Mouse (Mus musculus): ENCODE measurements at regions not wholly inside any gene's neighbourhood (a gene's known extent, or its start where the extent isn't known, plus 50 kb on each side); places are given as distances from the start of the nearest gene placed in this dataset.

DNA sequence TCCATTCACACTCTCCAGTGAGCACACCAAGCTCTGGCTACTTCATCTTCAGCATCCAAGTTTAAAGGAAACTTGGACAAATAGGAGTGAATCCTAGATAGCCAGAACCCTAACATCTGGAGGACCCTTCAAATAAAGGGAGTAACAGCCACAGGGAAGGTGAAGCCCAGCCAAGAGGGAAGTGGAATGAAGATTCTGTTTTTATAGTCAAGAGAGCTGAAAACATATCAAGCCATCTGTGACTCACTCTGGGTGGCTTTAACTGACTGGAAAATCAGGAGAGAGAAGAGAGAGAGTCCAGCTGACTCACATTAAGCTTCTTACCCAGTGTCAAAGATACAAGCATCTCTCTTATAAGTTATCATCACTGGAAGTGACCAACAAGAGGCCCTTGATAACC is 169.6 kb upstream of the Trib2 start:
- DNase-seq (ENCODE audit: extremely low read depth, low read depth, low spot score), result no peak

- no peak for DNase-seq (ENCODE audit: extremely low read depth, low read depth, low spot score)
Observed at GRCm38 (mm10) chr12:15985649-15986048, 168.9 kb upstream of the Trib2 start.

GRCm38 (mm10) chr12:15983591-15984300 is 167.0 kb upstream of the Trib2 start:
- no peak for DNase-seq (ENCODE audit: extremely low read depth, low read depth, low spot score)

- DNase-seq (ENCODE audit: extremely low read depth, low read depth, low spot score), result no peak
Observed at GRCm38 (mm10) chr12:15981741-15982140, 165.0 kb upstream of the Trib2 start.

GRCm38 (mm10) chr12:15979233-15979632 is 162.5 kb upstream of the Trib2 start:
- no peak for DNase-seq (ENCODE audit: extremely low read depth, low read depth, low spot score)

GRCm38 (mm10) chr12:15971786-15972185 is 155.1 kb upstream of the Trib2 start:
- DNase-seq (ENCODE audit: extremely low read depth, low read depth, low spot score), result no peak

- DNase-seq (ENCODE audit: extremely low read depth, low read depth, low spot score), result no peak
Observed at GRCm38 (mm10) chr12:15970262-15970661, 153.5 kb upstream of the Trib2 start.

GRCm38 (mm10) chr12:15967550-15968102 is 150.9 kb upstream of the Trib2 start:
- no peak for DNase-seq (ENCODE audit: extremely low read depth, low read depth, low spot score)

DNA sequence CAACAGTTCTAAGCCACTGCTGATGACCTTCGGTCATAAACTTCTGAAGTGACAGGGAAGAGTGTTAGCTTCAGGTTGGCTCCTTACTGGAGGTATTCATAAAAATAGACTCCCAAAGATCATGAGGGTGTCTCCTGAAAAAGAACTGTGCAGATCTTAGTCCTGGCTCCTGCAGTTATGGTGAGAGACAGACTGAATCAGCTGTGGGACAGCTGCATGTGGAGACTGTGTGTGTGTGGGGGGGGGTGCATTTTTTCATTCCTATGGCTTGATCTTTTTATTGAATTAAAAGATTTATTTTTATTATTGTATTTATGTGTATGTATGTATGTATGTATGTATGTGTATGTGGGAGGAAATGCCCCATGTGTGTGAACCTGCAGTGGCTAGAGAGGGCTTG is 149.9 kb upstream of the Trib2 start:
- no peak for DNase-seq (ENCODE audit: extremely low read depth, low read depth, low spot score)

GRCm38 (mm10) chr12:15965921-15966320 is 149.2 kb upstream of the Trib2 start:
- no peak for DNase-seq (ENCODE audit: extremely low read depth, low read depth, low spot score)

DNA sequence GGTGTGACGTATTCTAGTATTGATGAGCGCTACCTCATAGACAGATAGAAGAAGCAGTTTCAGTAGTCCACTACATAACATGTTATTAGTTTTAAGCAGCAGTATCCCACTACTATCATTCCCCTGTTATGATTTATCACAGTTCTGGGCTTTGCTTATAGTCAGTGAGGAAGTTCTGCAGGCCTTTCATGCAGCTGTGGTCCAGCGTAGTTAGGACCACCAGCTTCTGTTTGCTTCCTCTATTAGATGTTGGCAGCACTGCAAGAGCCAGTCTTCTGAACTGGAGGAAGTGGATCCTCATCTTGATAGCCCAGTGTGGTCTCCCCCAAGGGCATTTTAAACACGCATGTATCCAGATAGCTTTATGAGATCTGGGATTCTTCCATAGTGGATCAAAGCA is 147.4 kb upstream of the Trib2 start:
- DNase-seq (ENCODE audit: extremely low read depth, low read depth, low spot score), result no peak

DNA sequence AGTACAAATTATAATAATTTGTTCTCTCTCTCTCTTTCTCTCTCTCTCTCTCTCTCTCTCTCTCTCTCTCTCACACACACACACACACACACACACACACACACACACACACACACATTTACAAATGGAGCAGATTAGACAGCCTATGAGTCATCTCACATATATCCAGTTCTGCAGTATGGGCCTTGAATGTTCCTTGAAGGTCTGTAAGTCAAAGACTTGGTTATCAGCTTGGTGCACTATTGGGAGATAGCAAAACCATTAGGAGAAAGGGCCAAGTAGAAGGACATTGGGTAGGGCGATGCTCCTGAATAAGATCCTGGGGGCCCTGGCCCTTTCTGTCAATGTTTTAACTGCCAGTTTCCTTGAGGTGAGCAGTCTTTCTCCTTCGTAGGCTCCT is 145.1 kb upstream of the Trib2 start:
- no peak for DNase-seq (ENCODE audit: extremely low read depth, low read depth, low spot score)

DNA sequence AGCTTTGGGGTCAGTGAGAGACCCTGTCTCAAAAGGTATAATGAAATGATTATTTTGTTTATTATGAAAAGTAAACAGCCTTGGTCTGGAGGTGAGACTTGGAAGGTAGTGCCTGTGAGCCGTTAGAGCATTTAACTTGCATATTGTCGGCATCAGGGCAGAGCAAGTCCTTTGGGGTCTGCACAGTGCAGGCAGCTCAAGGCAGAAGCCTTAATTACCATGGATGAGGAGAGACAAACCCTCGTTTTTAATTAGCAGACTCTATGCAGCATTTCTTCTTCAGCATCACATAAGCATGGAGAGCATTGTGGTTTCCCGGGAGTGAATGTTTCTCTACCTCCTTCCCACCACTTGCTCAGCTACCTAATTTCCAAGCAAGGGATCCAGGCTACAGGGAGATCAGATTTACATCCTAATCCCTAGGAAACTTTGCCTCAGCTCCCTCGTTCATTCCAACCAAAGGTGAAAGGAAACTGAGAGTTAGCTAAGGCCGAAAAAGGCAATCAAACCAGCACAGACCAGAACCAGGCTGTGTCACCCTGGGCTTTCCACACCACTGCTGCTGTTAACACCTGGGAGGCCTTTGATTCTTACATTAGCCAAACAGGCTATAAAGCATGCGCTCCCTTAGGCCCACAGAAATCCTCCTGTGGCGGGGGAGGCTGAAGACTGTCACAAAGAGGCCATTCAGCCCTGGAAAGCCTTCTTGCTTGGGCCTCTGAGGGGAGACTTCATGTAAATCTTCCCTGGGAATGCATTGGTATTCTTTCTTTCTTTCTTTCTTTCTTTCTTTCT is 120.9 kb upstream of the Trib2 start:
- DNase-seq (ENCODE audit: extremely low read depth, low read depth, low spot score), result no peak

- DNase-seq (ENCODE audit: extremely low read depth, low read depth, low spot score), result no peak
Observed at GRCm38 (mm10) chr12:15932067-15932466, 115.3 kb upstream of the Trib2 start.

GRCm38 (mm10) chr12:15931535-15931934 is 114.8 kb upstream of the Trib2 start:
- DNase-seq (ENCODE audit: extremely low read depth, low read depth, low spot score), result no peak

- DNase-seq (ENCODE audit: extremely low read depth, low read depth, low spot score), result no peak
Observed at GRCm38 (mm10) chr12:15930155-15930554, 113.4 kb upstream of the Trib2 start.

DNA sequence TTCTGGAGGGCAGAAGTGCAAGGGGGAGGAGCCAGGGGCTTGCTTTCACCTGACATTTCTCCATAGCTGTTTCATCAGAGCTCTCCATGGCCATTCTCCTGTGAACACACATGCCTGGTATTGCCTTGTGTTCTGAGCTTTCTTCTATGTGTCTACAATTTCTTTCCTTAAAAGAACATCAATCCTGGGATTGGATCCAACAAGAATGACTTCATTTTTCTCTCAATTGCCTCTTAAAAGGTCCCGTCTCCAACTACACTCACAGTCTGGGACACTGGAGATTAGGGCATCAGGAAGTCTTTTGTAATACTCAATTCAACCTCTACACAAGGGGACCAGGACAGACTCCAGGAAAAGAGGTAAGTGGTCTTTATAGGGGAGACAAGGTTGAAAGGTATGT is 112.8 kb upstream of the Trib2 start:
- no peak for DNase-seq (ENCODE audit: extremely low read depth, low read depth, low spot score)

DNA sequence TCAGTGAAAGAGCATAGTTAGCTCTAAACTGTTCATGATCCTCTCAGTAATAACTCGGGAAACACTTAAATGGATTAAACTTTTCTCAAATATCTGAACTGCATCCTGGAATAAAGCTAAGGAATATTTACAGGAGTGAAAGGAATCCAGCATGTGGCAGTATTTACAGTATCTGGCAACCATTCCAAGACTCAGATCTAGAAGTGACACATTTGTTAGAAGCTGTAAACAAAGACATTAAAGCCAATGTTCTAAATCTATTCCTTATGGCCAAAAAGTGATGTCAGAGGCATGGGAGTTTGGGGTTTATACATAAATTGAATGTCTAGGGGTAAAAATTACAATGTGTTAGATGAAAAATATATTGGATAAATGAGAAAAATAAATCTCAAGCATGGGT is 101.6 kb upstream of the Trib2 start:
- DNase-seq (ENCODE audit: extremely low read depth, low read depth, low spot score), result no peak

- DNase-seq (ENCODE audit: extremely low read depth, low read depth, low spot score), result no peak
Observed at GRCm38 (mm10) chr12:15912959-15913358, 96.2 kb upstream of the Trib2 start.

GRCm38 (mm10) chr12:15912491-15912890 is 95.8 kb upstream of the Trib2 start:
- DNase-seq (ENCODE audit: extremely low read depth, low read depth, low spot score), result no peak

DNA sequence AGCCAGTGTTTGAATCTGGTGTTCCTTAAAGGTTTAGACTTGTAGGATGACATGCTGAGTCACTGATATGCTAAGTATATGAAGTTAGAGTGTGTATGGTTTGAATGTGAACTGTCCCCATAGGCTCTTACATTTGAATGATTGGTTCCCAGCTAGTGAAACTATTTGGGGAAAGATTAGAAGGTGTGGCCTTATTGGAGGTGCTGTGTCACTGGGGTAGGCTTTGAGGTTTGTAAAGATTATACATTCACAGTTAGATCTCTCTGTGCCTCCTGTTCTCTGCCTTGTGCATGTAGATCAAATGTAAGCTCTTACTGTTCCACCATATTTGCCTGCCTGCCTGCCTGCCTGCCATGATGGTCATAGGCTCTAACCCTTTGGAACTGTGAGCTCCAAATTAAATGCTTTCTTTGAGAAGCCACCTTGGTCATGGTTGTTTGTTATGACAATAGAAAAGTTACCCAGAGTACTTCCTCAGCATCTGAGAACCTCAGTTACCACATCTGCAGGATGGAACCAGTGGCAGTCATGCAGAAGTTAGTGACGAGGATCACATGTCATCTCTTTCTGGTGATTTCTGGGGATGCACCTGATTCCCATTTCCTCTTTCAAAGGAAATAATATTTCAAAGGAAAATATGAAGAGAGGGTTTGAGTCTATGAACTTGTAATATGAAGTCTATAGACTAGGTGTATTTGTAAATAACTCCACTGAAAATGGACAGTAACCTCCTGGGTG is 94.7 kb upstream of the Trib2 start:
- DNase-seq (ENCODE audit: extremely low read depth, low read depth, low spot score), result no peak

- no peak for DNase-seq (ENCODE audit: extremely low read depth, low read depth, low spot score)
Observed at GRCm38 (mm10) chr12:15897539-15897938, 80.8 kb upstream of the Trib2 start.
